Mouse (Mus musculus) hematopoietic stem cell, adult 5-6 weeks (primary cell): ENCODE data around the gene Wwox. TPM values are rescaled to one million over a fixed set of nuclear protein-coding genes. Genes with fewer than 3 reads are reported as not detected.

Experiments
- ATAC-seq, 2 experiments: fragments of 125-278 bp in 1 of 2; replicated peaks in 1 of 2; 2 replicates each; pipeline ENCODE4 v1.8.0; 2016 to 2017; ENCODE audit warnings: inconsistent platforms in 2 of 2, mild to moderate bottlenecking in 2 of 2, moderate number of reproducible peaks in 2 of 2, low read depth in 1 of 2, moderate TSS enrichment in 1 of 2; ENCODE audit not compliant: low FRiP score in 2 of 2, poor library complexity in 2 of 2, severe bottlenecking in 2 of 2, insufficient read depth in 1 of 2, low TSS enrichment in 1 of 2
- total RNA-seq: library from RNA; stranded (forward); fragments of 172-1452, 232-1000 nt; gene quantifications from 2 replicates; pipeline ENCODE4 v1.2.3, GENCODE M21; 2017

Wwox gene
- total RNA-seq, 1 experiment from 2014 or later: 15.0 TPM

- ATAC-seq: no peak
Observed at GRCm38 (mm10) chr8:114718821-114719220, 279.4 kb downstream of the Wwox start.

- no peak for ATAC-seq
Observed at GRCm38 (mm10) chr8:114722611-114723010, 283.2 kb downstream of the Wwox start.

- ATAC-seq: no peak
Observed at GRCm38 (mm10) chr8:114731260-114732140, 292.0 kb downstream of the Wwox start.

GRCm38 (mm10) chr8:114743185-114743915 is 303.9 kb downstream of the Wwox start:
- ATAC-seq: peak; percentile 99

- ATAC-seq: no peak
Observed at GRCm38 (mm10) chr8:114746373-114746772, 306.9 kb downstream of the Wwox start.

GRCm38 (mm10) chr8:114751376-114752135 is 312.1 kb downstream of the Wwox start:
- no peak for ATAC-seq

- no peak for ATAC-seq
Observed at GRCm38 (mm10) chr8:114759621-114760020, 320.2 kb downstream of the Wwox start.

- ATAC-seq: no peak
Observed at GRCm38 (mm10) chr8:114768536-114768935, 329.1 kb downstream of the Wwox start.

- ATAC-seq: peak; percentile 56 to 73
Observed at GRCm38 (mm10) chr8:114770856-114771776, 331.7 kb downstream of the Wwox start.

- ATAC-seq: no peak
Observed at GRCm38 (mm10) chr8:114772276-114772849, 332.9 kb downstream of the Wwox start.

GRCm38 (mm10) chr8:114773461-114774414 is 334.3 kb downstream of the Wwox start:
- ATAC-seq: no peak

- no peak for ATAC-seq
Observed at GRCm38 (mm10) chr8:114774415-114774775, 334.9 kb downstream of the Wwox start.

- no peak for ATAC-seq
Observed at GRCm38 (mm10) chr8:114775543-114775942, 336.1 kb downstream of the Wwox start.

GRCm38 (mm10) chr8:114776696-114777095 is 337.2 kb downstream of the Wwox start:
- ATAC-seq: no peak

GRCm38 (mm10) chr8:114777271-114777980 is 338.0 kb downstream of the Wwox start:
- peak in 1 of 2 experiments; percentile 33; a peak in 1 of 4 replicates for ATAC-seq
